Mouse (Mus musculus) liver, embryonic 14.5 days (tissue): ENCODE measurements at regions not wholly inside any gene's neighbourhood (a gene's known extent, or its start where the extent isn't known, plus 50 kb on each side); places are given as distances from the start of the nearest gene placed in this dataset.

Experiments used
- ATAC-seq: fragments of 200-750 bp; cut with Nextera tagmentation; 2 replicates; pipeline ENCODE4 v1.8.0; 2017; ENCODE audit warnings: moderate number of reproducible peaks, mild to moderate bottlenecking, moderate library complexity; ENCODE audit not compliant: insufficient read depth
- DNase-seq, 3 experiments: peaks; one replicate each; pipeline ENCODE4 v3.0.0-alpha.2; 2012 to 2013; ENCODE audit warnings: low read depth in 3 of 3, low spot score in 3 of 3
- H3K27ac ChIP-seq: fragments of 300-500 bp; sonication (generic); 2 replicates; pipeline ENCODE4 v1.5.1; 2014; ENCODE audit warnings: moderate library complexity, mild to moderate bottlenecking, control low read depth, inconsistent platforms
- H3K27me3 ChIP-seq: fragments of 300-500 bp; sonication (generic); 2 replicates; pipeline ENCODE4 v1.6.1; 2014; ENCODE audit warnings: mild to moderate bottlenecking, low read length, moderate library complexity; ENCODE audit not compliant: control insufficient read depth, insufficient read depth
- H3K36me3 ChIP-seq: fragments of 300-500 bp; sonication (generic); replicated peaks from 2 replicates; pipeline ENCODE4 v1.6.1; 2014; ENCODE audit warnings: low read depth; ENCODE audit not compliant: control insufficient read depth, insufficient read depth
- H3K4me1 ChIP-seq, 2 experiments: fragments of 200-500 bp in 1 of 2; fragments of 300-500 bp in 1 of 2; sonication (generic) in 1 of 2; replicated peaks; 2 replicates each; pipeline ENCODE4 v1.6.1; 2012 to 2014; ENCODE audit warnings: antibody characterized with exemption in 1 of 2, inconsistent platforms in 1 of 2, low read length in 1 of 2; ENCODE audit not compliant: control insufficient read depth in 2 of 2, insufficient read depth in 2 of 2
- H3K4me2 ChIP-seq: fragments of 300-500 bp; sonication (generic); 2 replicates; pipeline ENCODE4 v1.6.1; 2014; ENCODE audit warnings: low read depth, mild to moderate bottlenecking, control low read depth, moderate library complexity
- H3K4me3 ChIP-seq, 2 experiments: fragments of 200-500 bp in 1 of 2; fragments of 300-500 bp in 1 of 2; sonication (generic) in 1 of 2; 2 replicates each; pipeline ENCODE4 v1.5.1; 2012 to 2014; ENCODE audit warnings: low read depth in 2 of 2, low read length in 2 of 2, mild to moderate bottlenecking in 2 of 2, control low read depth in 1 of 2, inconsistent platforms in 1 of 2, moderate library complexity in 1 of 2; ENCODE audit not compliant: insufficient read depth in 1 of 2
- H3K9ac ChIP-seq: fragments of 300-500 bp; sonication (generic); replicated peaks from 2 replicates; pipeline ENCODE4 v1.6.1; 2014; ENCODE audit warnings: mild to moderate bottlenecking, control low read depth, moderate library complexity
- H3K9me3 ChIP-seq: fragments of 300-500 bp; sonication (generic); 2 replicates; pipeline ENCODE4 v1.6.1; 2016; ENCODE audit warnings: low read length, mixed read lengths; ENCODE audit not compliant: control insufficient read depth
- CTCF ChIP-seq: IDR thresholded peaks from 2 replicates; pipeline ENCODE4 v1.5.1; 2016; ENCODE audit warnings: antibody characterized with exemption, low read depth, control low read depth
- EP300 ChIP-seq: IDR thresholded peaks from 2 replicates; pipeline ENCODE4 v1.6.1; 2016; ENCODE audit warnings: antibody characterized with exemption, low read depth
- WGBS: fragments of 180-500 bp; shearing (Covaris S2); extraction: QIAGEN DNeasy Blood & Tissue Kit; methylation state at CpG from one replicate; pipeline ENCODE4 v1.1.7; 2014; ENCODE audit not compliant: insufficient replicate concordance; 5-methylcytosine and 5-hydroxymethylcytosine counted together

DNA sequence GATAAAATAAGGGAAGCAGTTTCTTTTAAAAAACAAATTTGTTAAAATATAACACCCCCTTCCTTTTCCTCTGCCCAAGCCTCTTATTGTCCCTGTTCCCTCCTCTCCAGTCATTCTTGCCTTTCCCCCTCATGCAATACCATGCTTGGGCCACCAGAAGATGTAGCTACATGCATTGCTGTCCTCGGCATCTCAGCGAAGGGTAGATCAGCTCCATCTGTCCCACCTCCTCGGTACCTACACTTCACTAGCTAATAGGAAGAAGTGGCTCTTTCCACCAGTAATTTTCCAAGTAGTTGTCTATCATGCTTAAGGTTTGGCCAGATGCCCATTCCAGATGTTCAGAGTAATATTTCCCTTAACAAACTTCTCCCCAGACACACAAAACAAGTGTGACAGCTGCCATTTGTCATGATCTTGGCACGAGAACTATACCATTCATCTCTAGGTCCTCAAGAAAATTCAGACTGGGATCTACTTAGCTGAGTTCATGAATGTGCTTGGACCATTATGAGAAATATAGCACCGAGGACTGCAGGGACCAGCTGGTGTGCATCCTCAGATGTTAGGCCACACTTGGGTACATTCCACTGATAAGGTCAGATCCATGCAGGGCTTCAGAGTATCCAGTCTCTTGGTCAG is 198.7 kb upstream of the Tnp1 start:
- Histone ChIP-seq H3K4me2 (no peak overlapping the region), H3K9me3 (no peaks in the 10 kb centered on the region), H3K27me3 (no peaks in the 10 kb centered on the region), H3K4me1 (no peaks in the 10 kb centered on the region), H3K36me3 (no peaks in the 10 kb centered on the region), H3K27ac (no peak overlapping the region), H3K4me3 (no peak overlapping the region), H3K9ac (no peak overlapping the region)
- WGBS, result 59% methylated on average over 5 of the region's 5 CpGs
- DNase-seq (no peak), ATAC-seq (no peak)
- TF ChIP-seq EP300 (no peak), CTCF (no peak)

DNA sequence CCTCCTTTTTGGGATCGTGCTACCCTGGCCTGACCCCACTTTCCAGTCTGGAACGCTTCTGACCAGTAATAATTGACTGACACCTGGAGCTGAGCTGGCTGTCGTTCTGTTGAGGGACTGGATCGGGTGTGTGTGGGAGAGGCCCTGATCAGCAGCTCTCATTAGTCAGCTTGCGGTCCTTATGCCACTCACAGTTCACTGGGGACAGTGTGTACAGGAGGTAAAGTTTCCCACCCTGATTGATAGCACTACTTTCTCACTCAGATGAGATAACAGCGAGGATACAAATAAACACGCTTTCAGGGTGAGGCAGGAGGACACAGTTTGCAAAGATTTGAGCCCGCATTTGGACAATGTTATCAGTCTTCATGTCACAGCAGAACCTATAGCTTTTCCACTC is 191.7 kb upstream of the Tnp1 start:
- 58% methylated on average over 8 of the region's 8 CpGs for WGBS
- DNase-seq, result no peak
- TF ChIP-seq EP300, result no peak
- no peak for TF ChIP-seq CTCF
- Histone ChIP-seq H3K9me3 (no peaks in the 10 kb centered on the region), H3K9ac (no peak overlapping the region), H3K27me3 (no peaks in the 10 kb centered on the region), H3K4me1 (no peaks in the 10 kb centered on the region), H3K27ac (no peak overlapping the region), H3K4me3 (no peak overlapping the region), H3K4me2 (no peak overlapping the region), H3K36me3 (no peaks in the 10 kb centered on the region)
- ATAC-seq, result no peak

DNA sequence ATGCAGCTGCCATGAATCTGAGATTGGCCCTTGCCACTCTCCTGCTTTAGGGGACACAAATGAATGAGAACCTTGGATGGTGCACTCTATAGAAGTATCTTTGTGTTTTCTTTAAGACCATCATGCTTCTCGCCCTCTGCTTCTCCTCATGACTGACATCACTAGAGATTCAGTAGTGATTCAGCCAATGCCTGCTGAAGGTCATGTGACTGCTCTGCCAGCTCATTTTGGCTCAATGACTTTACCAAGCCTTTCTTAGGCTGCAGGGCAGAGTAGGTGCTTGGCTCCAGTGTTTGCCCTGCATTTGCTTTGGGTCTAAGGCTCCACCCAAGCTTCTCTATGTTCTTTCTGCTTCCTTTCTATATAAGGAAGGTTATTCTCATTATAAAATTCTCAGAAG is 190.1 kb upstream of the Tnp1 start:
- Histone ChIP-seq H3K4me1 (no peaks in the 10 kb centered on the region), H3K9ac (no peak overlapping the region), H3K4me3 (no peak overlapping the region), H3K9me3 (no peaks in the 10 kb centered on the region), H3K36me3 (no peaks in the 10 kb centered on the region), H3K4me2 (no peak overlapping the region), H3K27ac (no peak overlapping the region), H3K27me3 (no peaks in the 10 kb centered on the region)
- TF ChIP-seq EP300, result no peak
- TF ChIP-seq CTCF, result no peak
- DNase-seq (no peak), ATAC-seq (no peak)
- WGBS, result 45% methylated on average over 1 of the region's 1 CpGs

DNA sequence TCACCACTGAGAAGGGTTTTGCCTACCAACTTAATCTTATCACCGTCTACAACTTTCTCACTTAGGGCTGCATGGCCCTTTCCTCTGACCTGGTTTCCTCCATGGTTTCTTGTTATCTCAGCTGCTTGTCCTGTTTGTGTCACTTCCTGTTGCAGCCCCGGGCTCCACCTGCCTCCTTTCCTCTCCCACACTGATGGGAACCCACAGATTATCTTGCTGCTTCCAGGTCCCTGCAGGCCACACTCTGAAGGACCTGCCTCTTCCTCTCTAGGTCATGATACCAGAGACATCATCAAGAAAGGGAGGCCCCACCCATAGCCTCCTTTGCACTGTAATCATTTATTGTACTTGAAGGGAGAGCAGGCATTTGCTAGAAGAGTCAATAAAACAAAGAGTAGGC is 184.4 kb upstream of the Tnp1 start:
- Histone ChIP-seq H3K27ac (no peak overlapping the region), H3K36me3 (no peaks in the 10 kb centered on the region), H3K9me3 (no peaks in the 10 kb centered on the region), H3K4me2 (no peak overlapping the region), H3K4me3 (no peak overlapping the region), H3K27me3 (no peaks in the 10 kb centered on the region), H3K4me1 (0 out of 4 replicates have a peak, but pooled peaks cover 0 to 1% of the 10 kb centered on the region in 2 experiments), H3K9ac (no peak overlapping the region)
- DNase-seq (peak in 1 of 3 experiments; percentile 2), ATAC-seq (0 out of 2 replicates have a peak, but pooled peaks have one; percentile 18)
- TF ChIP-seq CTCF (no peak), EP300 (no peak)
- 5% methylated on average over 2 of the region's 2 CpGs for WGBS

DNA sequence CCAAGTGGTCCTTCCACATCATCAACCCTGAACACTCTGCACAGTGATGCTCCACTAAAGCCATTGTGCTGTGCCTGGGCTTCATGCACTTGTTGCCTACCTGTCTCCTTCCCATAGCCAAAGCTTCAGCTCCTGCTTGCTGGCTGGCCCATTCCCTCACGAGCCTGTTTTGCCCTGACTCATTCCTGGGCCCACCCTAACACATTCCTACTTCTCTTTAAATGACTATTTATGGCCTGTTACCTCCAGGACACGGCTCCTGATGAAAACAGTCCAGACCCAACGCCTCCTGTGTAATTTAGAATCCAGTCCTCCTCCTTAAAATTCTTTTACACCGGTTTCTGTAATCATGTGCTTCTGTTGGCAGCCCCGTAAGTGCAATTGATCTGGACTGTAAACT is 175.1 kb upstream of the Tnp1 start:
- ATAC-seq, result no peak

More for the DNA sequence above, 175.1 kb upstream of the Tnp1 start:
- Histone ChIP-seq H3K9me3 (no peaks in the 10 kb centered on the region), H3K27me3 (no peaks in the 10 kb centered on the region), H3K4me1 (no peaks in the 10 kb centered on the region), H3K4me2 (no peak overlapping the region), H3K9ac (no peak overlapping the region), H3K4me3 (no peak overlapping the region), H3K27ac (no peak overlapping the region), H3K36me3 (no peaks in the 10 kb centered on the region)
- TF ChIP-seq EP300 (no peak), CTCF (no peak)
- WGBS, result 42% methylated on average over 5 of the region's 5 CpGs
- no peak for DNase-seq
